Mouse (Mus musculus) thymus, postnatal 36 days (tissue): Measurements from ENCODE around the gene Hsd11b1.
A peak's percentile ranks its signal among the peaks of the same experiment; 100 is the strongest.

Experiments used
- DNase-seq, 2 experiments: peaks; one replicate each; pipeline ENCODE4 v3.0.0; 2022; ENCODE audit warnings: mixed read lengths in 2 of 2

Gene Hsd11b1

GRCm38 (mm10) chr1:193198312-193198711, 65.6 kb downstream of the Hsd11b1 start:
- DNase-seq: no peak

DNA sequence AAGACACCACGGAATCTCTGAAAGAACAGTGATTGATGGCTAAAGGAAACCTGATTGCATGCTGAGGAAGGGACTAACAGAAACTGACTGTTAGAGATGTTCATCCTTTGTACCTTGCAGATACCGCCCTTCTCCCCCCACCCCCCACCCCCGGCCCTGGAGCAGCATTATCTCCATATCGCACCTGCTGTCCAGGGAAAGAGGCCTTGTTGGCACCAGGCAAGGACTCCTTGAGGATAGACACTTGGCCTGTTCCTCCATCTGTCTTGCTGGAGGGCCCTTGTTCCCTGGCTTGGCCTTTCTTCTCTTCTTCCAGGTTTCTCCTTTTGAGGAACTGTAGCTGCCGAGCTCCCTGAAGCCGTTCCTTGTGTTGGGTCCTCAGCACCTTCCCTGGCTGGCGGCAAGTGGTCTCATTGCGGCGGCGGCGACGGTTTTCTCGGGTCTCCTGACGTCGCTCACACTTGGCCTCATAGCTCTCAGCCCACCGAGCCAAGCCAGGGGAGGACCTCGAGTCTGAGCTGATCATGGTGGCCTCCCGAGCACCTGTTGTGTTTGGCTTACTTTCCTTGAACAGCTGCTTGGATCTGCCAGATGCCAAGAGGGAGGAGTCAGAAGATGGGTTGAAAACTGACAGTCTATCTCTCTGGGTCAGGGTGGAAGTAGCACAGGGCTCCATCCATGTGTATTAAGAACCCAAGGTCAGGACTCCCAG, 66.2 kb downstream of the Hsd11b1 start:
- DNase-seq: no peak

DNA sequence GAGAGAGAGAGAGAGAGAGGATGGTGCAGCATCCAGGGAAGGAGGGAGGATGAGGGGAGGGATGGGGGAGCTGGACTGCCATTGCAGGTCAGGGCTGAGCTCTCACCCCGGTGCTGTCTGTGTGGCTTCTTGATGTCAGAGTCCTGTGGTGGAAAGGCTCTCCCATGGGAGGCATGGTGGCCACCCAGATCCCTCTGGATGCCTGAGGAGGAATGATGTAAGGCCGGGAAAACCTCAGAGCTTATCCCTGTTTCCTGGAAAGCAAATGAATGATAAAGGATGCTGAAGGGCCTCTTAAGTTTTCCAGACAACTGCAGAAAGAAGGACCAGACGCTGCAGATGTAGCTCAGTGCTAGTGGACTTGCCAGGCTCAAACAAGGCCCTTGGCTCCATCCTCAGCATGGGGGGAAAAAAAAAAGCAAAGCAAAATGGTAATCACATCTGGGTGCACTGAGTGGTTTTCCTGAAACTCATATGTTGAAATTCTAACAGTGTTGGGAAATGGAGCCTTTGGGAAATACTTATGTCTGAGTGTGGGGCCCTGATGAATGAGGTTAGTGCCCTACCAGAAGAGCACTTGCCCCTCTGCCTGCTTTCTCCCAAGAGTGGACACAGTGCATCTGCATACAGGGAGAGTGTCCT, 68.6 kb downstream of the Hsd11b1 start:
- DNase-seq: no peak

DNA sequence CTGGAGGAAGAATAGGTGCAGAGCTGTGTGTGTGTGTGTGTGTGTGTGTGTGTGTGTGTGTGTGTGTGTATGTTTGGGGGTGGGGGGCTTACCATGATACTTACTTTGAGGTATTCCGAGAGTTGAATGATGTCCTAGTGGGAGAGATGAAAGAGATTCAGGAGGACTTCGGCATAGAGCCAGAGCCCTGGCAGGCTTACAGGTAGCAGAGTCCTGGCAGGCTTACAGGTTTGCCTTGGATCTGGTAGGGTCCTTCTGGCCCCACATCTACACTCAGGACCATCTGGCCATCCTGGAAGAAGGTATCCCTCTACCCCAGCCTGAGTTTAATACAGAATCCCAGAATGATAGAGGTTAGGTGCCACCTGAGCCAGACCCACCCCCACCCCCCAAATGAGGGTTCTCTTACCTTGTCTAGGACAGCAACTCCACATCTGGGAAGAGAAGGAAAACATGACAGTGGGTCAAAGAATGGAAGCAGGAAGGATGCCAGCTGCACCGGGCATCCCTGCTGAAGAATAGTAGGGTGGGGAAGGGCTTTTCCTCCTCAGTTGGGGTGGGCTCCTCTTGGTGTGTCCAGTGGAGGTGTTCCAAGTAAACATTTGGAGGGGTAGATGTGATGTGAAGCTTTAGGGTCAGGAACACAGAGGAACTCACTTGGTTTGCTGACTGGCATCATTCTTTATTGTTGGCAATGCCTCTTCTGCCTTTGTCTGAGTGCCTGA, 69.3 kb downstream of the Hsd11b1 start:
- DNase-seq: no peak

- no peak for DNase-seq
Measured at GRCm38 (mm10) chr1:193191675-193192283, 72.1 kb downstream of the Hsd11b1 start.

- DNase-seq: no peak
Measured at GRCm38 (mm10) chr1:193189771-193190170, 74.1 kb downstream of the Hsd11b1 start.

GRCm38 (mm10) chr1:193189151-193189621, 74.7 kb downstream of the Hsd11b1 start:
- DNase-seq: peak; percentile 68 to 76

DNA sequence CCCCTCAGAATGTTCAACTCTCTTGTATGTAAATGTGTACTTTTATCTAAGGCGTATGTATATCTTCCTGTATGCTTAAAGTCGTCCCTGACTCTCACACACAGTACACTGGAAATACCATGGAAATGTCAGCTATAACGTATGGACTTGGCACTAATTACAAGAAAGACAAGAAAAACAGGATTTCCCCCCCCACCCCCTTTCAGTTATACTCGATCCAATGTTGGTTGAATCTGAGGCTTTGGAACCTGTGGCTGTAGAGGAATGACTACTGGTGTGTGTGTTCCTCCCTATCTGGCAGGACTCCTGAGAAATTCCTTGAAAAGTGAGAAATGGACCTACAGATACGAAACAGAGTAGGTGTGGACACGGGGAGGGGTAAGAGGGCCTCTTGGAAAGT, 75.6 kb downstream of the Hsd11b1 start:
- DNase-seq: no peak

- DNase-seq: peak in 1 of 2 experiments; percentile 53
Measured at GRCm38 (mm10) chr1:193181104-193181503, 82.8 kb downstream of the Hsd11b1 start.

DNA sequence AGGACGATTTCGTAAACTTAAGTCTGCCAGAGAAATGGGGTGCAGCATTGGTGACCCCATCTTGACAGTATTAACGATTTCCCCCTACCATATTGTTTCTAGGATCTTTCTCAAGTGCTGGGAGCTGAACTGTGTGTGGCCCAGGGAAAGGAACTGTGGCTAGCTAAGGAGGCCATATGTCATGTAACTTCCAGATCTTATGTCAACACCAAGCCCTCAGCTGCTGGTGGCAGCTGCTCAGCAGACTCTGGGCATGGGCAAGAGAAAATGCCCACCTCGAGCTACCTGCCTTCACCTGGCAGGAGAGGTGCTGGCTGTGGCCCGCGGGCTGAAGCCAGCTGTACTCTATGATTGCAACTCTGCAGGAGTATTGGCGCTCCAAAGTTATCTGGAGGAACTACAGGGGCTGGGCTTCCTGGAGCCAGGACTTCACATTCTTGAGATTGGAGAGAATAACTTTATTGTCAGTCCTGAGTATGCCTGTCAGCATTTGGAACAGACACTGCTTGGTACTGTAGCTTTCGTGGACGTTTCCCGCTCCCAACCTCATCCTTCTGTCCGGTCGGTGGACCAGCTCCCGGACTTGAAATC, 89.6 kb downstream of the Hsd11b1 start:
- peak in 1 of 2 experiments; percentile 46 for DNase-seq

GRCm38 (mm10) chr1:193173810-193174129, 90.1 kb downstream of the Hsd11b1 start:
- no peak for DNase-seq

- DNase-seq: peak; percentile 97 to 99
Measured at GRCm38 (mm10) chr1:193172991-193173809, 90.7 kb downstream of the Hsd11b1 start.
